Mouse (Mus musculus) retina, postnatal 7 days (tissue): ENCODE results near the gene Sars.
A peak's percentile ranks its signal among the peaks of the same experiment; 100 is the strongest.

ENCODE experiments used
- DNase-seq: peaks from one replicate; pipeline ENCODE4 v3.0.0-alpha.2; 2012; ENCODE audit warnings: low read depth, low spot score

Gene Sars

DNA sequence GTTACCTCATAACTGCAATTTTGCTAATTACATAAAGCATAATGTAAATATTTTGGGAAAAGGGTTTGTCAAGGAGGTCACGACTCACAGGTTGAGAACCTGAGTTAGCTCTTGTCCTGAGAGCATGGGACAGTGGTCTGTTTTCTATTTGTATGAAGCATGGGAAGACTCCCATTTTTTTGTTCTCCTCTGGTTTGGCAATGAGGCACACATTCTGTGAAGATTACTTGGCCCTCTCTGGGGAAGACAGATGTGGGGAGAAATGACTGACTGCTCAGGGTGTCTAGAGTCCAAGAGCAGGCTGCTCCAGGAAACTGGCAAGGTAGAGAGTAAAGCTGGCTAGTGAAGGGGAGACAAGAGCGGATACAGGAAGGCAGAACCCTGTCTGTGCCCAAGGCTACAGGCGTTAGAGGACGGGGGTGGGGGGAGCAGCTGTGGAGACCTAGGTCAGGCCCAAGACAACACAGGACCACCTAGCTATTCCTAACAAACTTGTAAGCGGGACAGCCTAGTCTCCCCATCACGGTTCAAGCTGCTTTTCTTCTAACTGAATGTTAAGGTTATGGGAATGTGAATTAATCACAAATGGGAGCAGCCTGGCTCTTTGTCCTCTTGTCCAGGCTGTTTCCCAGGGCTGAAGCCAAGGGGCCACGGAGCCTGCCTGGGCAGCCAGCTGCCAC is 19.9 kb downstream of the Sars start:
- DNase-seq = no peak

DNA sequence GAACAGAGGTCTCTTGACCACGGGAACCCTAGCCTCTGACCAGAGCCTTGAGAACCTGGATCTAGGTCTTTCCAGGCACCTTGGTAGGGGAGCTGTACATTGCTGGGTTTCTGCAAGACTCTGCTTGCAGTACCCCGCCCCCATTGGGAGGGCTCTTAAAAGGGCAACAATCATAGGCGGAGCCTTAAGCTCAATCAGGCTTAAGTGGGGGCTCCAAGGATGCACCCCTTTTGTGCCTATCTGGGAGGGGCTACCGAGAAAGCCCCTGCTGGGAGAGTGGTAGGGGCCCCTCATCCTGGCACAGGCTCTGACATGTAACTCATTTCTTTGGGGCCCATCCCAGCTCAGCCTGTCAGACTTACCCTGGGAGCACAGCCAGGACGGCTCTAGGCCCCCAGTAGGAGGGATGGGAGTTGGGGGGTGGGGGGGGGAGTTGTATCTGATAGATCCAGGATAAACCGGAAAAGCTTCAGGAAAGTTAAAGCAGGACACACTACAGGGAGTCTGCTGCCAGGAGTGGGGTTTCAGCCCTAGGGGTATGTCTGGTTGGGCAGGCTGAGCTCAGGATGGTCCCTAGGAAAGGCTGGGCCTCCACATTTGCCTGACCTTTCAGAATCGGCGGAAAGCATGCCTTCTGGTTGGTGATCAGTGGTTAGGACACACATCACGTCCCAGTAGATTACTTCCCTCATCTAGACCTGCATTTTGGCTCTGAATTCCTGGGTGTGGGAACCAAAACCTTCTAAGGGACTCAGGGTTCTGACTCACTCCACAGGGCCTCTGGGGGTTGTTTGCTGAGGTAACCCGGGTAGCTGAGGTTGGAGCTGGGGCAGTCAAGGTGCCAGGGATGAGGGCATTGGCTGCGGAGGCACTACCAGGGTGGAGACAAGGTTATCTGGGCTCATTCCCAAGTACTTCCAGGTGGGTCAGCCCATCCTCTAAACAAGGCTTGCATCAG is 20.9 kb downstream of the Sars start:
- DNase-seq = no peak

DNA sequence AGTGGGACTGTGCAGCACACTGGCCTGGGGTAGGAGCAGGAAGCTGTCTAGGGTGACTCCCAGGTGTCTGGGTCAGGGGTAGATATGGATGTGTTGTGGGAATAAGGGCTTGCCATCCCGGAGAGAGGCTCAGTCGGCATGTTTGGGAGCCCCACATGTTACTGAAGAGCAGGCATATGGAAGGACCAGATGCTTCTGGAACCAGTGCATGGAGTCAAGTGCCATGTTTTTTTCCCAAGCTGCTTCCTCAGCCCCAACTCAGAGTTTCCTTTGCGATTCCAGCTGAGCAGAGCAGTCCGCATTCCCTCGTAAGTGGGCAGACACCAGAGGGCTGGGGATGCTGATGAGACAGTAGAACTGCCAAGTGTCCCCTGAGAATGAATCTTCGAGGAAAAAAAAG is 22.0 kb downstream of the Sars start:
- no peak for DNase-seq

DNA sequence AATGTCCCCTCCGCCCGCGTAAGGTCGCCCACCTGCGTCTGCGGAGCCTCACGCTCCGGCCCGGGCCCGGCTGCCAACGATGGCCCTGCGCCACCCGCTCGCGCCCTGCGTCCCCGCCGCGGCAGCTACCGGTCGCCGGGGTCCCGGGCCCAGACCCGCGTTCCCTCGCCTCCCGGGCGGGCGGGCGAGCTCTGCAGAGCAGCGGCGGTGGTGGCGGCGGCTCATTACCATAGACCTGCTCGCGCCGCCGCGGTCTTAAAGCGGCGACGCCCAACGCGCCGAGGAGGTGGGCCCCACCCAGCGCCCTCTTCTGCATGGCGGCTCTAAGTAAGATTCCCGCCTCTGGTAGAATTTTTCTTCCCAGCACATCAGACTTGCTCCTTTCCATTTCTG is 29.2 kb downstream of the Sars start:
- peak; percentile 65 for DNase-seq

DNA sequence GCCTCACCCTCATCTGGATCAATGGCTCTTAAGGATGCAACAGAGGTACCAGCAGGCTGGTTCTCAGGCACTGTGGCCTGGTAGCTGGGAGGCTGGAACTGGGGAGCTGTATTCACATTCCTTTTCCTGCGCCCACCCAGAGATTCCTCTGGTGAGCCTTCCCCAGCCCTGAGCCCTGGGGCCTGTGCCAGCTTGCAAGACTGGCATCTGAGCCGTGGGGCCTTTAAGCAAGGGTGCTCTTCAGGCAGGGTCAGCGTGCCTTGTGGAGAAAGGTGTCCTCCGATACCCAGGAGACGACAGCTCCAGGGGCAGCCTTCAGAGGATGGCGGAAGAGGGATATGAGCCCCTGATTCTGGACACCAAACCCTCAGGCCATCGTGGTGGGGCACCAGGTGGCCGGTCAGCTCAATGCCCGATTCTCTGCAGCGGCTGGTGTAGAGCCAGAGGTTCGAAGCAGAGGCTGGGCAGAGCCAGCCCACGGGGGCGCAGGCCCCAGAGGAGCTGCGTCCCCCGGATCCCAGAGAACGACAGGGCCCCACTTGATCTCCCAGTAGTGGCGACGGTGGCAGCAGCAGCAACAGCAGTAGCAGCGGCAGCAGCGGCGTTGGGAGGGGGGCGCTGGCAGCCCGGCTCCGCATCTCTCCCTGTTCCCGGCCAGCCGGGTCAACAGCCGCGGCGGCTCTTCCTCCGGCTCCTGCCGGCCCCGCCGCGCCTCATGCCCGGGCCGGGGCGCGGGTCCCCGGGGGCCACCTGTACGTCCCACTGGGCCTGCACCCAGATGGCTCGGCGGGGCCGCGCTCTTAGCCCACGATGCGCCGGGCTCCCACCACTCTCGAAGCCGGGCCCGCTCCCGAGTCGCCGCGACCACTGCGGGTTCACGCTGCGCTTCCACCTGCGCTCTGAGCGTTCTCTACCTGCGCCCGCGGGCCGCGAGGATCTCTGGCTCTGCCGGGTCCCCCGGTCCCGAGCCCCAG is 29.9 kb downstream of the Sars start, which contains the start of gene Celsr2:
Gene Celsr2, minus strand, starts transcription at position 696 of the 974 bp plus-strand sequence.
- DNase-seq = no peak

DNA sequence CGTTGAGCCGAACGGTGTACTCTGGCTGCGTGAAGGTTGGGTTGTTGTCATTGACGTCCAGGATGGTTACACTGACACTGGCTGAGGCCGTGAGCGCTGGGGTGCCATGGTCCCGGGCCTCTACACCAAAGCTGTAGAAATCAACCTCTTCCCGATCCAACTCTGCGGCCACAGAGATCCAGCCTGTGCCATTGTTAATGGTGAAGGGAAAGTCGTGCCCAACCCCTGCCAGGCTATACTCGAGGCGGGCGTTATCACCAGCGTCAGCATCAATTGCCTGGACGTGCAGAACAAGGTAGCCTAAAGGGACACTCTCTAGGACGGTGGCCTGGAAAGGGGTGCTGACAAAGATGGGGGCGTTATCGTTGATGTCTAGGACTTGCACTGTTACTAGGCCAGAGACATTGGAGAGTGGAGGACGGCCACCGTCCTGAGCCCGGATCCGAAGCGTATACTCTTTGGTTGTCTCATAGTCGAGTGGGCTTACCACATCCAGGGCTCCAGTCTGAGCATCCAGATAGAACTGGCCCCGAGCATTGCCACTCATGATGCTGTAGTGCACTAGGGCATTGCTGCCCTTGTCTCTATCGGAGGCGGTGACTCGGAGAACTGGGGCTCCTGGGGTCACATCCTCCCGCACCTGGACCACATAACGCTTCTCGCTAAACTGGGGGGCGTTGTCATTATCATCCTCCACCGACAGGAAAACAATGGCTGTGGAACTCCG is 31.2 kb downstream of the Sars start:
- DNase-seq = no peak

DNA sequence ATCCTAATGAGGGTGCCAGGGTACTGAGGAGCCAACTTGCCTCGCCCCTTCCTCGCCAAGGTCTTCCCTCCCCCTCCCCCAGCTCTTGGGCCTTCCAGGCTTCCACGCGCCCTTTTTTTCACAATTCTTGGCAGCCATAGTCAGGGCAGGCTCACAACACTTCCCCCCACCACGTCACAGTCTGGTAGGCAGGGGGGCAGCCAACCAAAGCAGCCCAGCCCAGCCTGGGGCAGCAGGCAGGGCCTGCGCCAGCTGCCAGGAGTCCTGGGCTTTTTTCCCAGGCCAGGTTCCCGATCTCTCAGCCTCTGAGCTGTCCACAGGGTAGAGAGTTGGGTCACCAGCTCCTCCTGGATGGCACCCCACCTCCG is 33.3 kb downstream of the Sars start:
- no peak for DNase-seq

DNA sequence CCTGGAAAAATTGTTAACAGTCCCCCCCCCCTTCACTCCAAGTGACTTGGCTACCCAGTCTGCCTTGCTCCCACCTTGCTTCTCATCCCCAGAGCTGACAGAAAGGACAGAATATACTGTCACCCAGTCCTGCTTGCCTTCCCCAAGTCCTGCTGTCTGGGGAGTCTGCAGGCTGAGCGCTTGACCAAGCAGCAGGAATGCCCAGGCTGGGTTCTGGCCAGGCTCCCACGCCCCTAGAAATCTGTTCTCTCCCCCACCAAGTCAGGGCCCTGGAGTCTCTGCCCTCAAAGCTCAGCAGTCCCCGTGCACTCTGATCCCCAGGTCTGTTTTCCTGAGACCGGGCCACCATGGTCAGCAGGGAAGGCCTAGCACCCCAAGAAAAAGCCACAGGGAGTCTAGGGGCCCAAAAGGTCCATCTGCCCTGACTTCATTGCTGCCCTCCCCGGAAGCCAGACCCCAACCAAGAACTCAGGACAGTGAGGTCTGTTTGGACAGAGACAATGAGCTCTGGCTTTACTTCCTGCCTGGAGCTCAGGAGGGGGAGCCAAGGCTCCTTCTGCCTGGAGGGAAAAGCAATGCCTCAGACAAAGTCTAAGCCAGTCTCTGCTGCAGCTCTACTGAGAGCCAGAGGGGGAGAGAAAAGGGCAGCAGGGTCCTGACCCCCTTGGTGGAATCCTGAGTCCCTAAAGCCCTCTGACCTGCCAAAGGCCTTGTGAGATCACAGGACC is 33.8 kb downstream of the Sars start:
- no peak for DNase-seq

DNA sequence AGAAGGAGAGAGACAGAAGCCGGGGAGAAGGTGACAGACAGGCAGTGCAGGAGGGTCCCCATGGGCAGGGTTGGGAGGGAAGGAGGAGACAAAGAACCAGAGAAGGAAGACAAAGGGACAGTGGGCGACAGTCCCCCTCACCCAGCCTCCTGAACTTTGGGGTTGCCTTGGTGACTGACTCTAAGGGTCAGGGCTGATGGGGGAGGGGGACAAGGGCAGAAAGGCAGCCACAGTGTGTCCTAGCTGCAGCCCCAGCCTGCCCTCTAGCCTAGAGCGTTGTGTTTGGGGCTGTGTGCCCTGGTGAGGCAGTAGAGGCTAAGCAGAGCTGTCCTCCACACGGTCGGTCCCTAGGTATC is 34.7 kb downstream of the Sars start:
- DNase-seq = no peak

DNA sequence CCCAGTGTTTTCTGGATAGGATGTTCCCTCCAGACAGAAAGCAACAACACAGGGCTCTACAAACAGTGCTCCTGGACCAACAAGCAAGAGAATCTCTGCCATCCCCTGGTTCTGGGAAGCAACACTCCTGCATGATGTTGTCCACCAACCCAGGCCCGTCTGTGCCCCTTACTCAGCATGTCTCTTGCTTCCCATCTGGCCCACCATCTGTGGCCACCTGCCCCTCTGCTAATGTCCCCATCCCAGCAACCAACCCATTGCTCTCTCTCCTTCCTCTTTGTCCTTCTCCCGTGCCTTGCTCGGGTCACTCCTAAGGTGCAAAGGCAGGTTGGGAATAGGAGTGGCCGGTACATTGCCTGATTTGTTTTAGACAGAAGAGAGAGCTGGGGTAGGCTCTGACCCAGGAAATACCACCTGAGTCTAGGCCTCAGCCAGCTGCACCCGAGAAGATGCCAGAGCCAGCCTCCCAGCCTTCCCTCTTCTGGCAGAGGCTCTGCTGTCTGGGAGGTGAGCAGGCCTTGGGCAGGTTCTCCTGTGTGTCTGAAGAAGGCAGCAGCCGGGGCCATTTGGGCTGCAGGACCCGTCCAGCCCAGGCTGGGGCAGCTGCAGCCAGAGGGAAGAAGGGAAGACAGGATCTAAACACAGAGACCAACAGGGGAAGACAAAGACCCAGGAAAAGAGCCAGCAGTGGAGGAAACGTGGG is 35.2 kb downstream of the Sars start:
- DNase-seq = no peak

DNA sequence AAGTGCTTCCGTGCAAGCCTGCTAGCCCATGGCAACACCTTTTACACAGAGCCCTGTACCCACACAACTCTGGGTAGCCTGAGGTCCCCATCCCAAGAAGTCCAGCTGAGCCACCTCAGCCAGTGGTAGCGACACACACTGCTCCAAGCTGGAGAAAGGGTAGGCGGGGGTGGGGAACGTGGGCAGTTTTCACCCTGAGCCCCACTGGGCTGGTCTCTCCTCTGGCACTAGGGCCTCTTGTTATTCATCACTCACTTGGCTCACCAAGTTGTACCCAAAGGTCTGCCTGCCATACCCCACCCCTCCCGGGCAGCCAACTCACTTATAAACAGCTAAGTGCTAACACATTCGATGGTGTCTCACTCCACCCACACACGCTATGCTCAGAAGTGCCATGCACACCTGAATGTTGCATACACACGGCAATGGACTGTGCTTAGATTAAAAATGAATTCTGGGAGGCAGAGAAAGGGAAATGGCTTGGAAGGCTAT is 36.4 kb downstream of the Sars start:
- no peak for DNase-seq

DNA sequence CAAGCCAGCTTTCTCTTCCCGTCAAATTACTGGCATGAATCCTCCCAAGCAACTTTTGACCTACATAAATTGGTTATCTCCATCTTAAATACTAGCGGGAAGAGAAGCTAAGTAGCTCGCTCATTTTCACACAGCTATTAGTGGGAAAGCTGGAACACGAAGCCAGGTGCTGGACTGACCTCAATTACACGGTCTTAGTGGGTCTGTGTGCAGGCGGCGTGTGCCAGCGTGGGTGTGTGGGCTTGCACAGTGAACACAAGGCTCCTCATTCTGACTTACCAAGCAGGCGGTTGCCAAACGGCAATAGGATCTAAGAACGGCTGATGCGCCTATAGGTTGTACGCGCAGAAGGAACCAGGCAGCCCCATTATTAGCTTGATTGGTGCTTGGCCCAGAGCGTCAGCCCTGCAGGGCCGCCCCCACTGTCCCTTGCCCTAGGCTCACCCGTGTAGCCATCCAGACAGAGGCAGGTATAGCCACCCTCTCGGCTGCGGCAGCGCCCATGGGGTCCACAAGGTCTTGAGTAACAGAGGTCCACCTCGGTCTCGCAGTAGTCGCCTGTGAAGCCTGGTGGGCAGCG is 38.6 kb downstream of the Sars start:
- no peak for DNase-seq

DNA sequence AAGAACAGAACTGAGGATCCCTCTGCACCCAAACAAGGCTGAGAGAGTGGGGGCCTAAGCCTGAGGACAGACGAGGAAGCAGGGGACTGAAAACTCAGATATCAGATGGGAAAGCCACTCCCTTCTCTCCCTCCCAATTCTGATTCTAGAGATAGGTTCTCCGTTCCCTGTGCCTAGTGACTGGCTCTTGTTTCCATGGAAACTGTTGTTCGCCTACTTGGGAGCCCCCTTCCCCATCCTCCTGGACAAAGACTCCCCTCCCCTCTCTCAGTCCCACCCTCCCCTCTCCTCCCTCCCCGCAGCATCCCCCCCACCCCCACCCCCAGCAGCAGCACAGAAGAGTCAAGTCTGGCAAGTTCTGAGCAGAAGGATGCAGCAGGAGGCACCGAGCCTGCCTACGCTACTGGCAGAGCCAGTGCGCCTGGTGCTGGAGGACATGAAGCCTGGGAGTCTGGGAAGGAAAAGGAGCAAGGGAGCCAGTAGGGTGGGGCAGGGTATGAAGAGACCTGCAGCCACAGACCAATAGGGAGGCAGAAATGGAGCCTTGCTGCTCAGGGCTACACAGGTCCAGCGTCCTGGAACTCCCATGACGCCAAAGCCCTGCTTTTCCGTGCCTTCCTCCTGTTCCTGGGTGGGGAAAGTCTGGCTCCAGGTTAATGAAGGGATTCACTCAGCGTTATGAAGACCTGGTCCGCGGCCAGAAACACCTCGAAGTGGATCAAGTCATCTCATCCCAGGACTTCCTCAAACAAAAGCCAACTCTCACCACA is 39.3 kb downstream of the Sars start:
- DNase-seq = no peak

DNA sequence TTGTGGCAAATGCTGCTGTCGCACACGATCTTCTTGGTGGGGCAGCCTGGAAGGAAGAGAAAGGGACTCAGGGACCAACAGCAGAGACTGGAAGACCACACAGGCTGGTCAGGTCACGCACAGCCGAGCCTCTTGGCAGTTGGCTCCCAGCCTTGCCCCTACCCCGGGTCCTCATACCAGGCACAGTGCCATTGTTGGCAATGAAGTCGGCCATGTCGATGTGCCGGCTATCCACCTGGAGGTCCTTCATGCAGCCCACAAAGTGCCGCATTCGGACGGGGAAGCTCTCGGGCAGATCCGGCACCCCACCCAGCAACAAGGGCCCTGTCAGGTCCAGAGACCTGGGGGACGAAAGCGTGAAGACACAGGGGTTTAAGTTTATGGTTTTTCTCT is 42.5 kb downstream of the Sars start:
- no peak for DNase-seq

DNA sequence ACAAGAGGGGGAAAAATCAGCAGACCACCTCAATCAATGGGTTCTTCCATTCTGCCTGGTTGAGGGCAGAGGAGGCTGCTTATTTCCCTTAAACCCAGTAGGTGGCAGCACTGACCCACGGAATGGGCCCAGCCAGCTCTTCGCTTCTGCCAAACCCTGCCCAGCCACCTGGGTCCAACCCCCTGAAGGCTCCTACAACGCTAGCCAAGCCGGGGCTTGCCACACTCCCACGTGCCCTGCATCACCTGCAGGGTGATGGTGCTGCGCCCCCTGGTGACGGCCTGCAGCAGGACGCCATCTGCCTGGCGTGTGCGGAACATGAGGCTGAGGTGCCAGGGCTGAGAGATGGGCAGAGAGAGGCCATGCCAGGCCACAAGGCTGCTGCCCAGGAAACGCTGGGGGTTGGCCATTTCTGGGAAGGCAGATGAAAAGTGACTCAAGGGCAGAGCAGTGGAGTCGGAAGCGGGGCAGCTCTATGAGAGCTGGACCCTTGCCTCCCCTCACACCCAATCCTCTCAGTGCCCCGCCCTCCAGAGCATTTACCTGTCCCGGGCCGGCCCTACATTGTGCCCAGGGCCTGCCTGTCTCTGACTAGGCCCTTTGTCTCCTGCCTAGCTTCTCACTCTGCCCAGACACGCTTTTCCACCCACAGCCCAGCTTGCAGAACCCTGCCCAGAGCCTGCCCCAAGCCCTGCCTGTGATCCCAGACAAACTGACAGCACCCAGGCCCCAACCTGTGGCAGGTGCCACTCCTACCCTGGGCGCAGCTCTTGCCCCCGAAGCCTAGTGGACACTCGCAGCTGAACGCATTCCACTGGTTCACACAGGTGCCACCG is 43.1 kb downstream of the Sars start:
- peak; percentile 84 for DNase-seq

DNA sequence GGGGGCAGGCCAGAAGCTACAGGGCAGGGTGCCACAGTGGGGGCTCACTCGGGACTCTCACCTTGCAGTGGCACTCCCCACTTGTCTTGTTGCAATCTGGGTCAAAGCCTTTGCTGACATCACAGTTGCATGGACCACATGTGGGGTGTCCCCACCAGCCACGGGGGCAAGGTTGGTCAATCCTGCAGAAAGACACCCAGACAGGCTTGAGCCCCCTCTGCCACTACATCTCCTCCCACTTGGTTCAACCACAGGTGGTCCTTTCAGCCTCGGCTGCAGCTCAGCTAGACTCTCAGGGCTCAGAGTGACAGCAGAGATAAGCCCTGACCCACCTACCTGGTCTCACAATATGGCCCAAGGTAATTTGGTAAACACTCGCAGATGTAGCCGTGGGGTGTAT is 44.6 kb downstream of the Sars start:
- no peak for DNase-seq

DNA sequence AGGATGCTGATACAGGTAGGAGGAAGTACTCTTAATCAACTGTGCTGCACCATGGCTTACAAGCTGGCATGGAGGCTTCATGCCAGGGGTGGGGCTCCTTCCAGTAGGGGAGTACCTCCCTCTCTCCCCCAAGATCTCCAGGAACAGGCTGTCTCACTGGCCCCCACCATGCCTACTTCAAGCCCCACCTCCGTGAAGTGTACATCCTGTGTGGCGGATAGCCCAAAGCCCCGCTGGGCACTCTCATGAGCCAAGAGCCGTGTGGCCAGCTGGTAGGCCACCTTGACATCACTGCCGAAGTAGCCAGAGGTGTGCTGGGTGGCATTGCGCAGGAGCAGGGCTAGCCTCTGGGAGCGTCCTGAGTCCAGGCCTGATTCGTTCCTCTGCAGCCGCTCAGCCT is 46.7 kb downstream of the Sars start:
- no peak for DNase-seq

DNA sequence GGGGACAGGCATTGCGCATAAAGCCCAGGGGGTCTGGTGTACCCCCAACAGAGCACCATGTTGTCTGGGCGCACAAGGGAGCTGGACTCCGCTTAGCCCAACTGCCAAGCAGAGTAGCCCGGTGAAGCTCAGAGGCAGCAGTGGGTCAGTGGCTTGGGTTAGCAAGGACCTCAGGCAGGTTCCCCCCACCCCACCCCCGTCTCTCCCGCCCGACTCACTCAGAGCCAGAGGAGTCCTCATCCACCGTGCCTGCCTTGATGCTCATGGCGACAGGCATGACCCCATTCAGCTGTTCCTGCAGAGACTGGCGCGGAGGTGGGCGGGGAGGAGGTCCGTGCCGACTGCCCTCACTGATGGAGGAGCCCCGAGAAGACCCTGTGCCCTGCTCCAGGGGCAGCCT is 52.2 kb downstream of the Sars start:
- no peak for DNase-seq
